ENCODE assay signal across 7 mouse cellular contexts in the genomic region with DNA sequence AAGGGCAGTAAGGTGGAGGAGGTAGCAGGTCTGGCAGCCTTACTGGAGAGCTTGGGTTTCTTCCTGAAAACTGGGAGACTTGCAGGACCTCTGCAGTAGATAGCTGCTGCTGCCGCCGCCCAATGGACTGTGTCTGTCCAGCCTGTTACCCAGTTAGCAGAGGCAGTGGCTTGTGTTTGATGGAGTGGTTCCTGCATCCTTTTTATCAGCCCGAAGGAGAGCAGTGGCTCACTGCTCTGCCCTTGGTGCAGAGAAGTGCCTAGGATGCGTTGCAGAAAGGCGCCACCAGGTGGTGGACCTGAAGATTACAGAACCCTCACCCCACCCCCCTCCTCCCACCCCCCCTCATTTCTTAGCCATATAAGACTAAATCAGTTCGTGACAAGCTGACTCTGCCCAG. TPM values are rescaled to one million over a fixed set of nuclear protein-coding genes. Genes with fewer than 3 reads are reported as not detected.
DNase-seq lines count a peak whose midpoint lies in the region; ATAC-seq and TF ChIP-seq lines count a peak whose summit lies in the region.

No protein-coding gene starts in this region.

- H3K9ac ChIP-seq in kidney, postnatal 0 days (ENCODE audit: low read depth, low read length), result no peak overlapping the region

- no peak overlapping the region for H3K4me3 ChIP-seq in kidney, postnatal 0 days (replicated peaks; ENCODE audit: low read depth, low read length)
- H3K4me3 ChIP-seq in thymus, adult 2 months (ENCODE audit: control insufficient read depth, insufficient read depth, low read length), result no peak overlapping the region

- 0 out of 2 replicates have a peak, but pooled peaks cover 3% of the 10 kb centered on the region for H3K36me3 ChIP-seq in kidney, postnatal 0 days (ENCODE audit: insufficient read depth, low read length)
- H3K36me3 ChIP-seq in thymus, adult 2 months (ENCODE audit: control insufficient read depth, insufficient read depth, low read length), result no peaks in the 10 kb centered on the region

- DNase-seq in ovary, postnatal 36 days (ENCODE audit: low spot score), result peak; percentile 53
- no peak for DNase-seq in ovary, adult 18-20 months (ENCODE audit: low spot score)
- peak; percentile 72 for DNase-seq in adrenal gland, adult 2 months
- DNase-seq in embryo, embryonic 9.5 days (ENCODE audit: extremely low spot score), result peak; percentile 45
- DNase-seq in kidney, postnatal 0 days (ENCODE audit: low spot score), result peak; percentile 76
- DNase-seq in thymus, adult 2 months, result peak; percentile 72

- no peak for TF ChIP-seq POLR2A in thymus, adult 2 months (IDR thresholded peaks at IDR 0.05; ENCODE audit: control insufficient read depth, extremely low read depth, insufficient read depth, low read length, poor library complexity)

- no peaks in the 10 kb centered on the region for H3K9me3 ChIP-seq in kidney, postnatal 0 days (replicated peaks; ENCODE audit: low read length)

- H3K27ac ChIP-seq in kidney, postnatal 0 days, result 0 out of 2 replicates have a peak overlapping the region, but pooled peaks have one; percentile 13
- no peak overlapping the region for H3K27ac ChIP-seq in thymus, adult 2 months (ENCODE audit: control insufficient read depth, insufficient read depth, low read length)

- no peaks in the 10 kb centered on the region for H3K27me3 ChIP-seq in kidney, postnatal 0 days (ENCODE audit: insufficient read depth, low read length)
- no peaks in the 10 kb centered on the region for H3K27me3 ChIP-seq in thymus, adult 2 months (ENCODE audit: control insufficient read depth, insufficient read depth, low read length)

- TF ChIP-seq CTCF in kidney, postnatal 0 days (IDR thresholded peaks at IDR 0.05; ENCODE audit: low read depth), result peak; percentile 66
- TF ChIP-seq CTCF in thymus, adult 2 months (IDR thresholded peaks at IDR 0.05; ENCODE audit: borderline replicate concordance, control insufficient read depth, extremely low read depth, insufficient read depth, low read length, poor library complexity), result 0 out of 2 replicates have a peak, but pooled peaks have one; percentile 50

- 0 out of 2 replicates have a peak, but pooled peaks have one; percentile 9 for ATAC-seq in kidney, postnatal 0 days (replicated peaks; ENCODE audit: low FRiP score, low read depth)
- ATAC-seq in megakaryocyte-erythroid progenitor cell, adult 5-6 weeks (replicated peaks; ENCODE audit: low FRiP score, low TSS enrichment, poor library complexity, severe bottlenecking), result peak; percentile 43; the same call in 1 of the 2 replicates

- peaks cover 40% of the 10 kb centered on the region for H3K4me1 ChIP-seq in kidney, postnatal 0 days (replicated peaks; ENCODE audit: insufficient read depth, low read length)
- H3K4me1 ChIP-seq in thymus, adult 2 months (replicated peaks; ENCODE audit: control insufficient read depth, insufficient read depth, low read length), result peaks cover 19% of the 10 kb centered on the region

- H3K4me2 ChIP-seq in kidney, postnatal 0 days (ENCODE audit: low read length), result no peak overlapping the region

- WGBS in kidney, postnatal 0 days, result 12% methylated on average over 6 of the region's 6 CpGs
- 24% methylated on average over 6 of the region's 6 CpGs for WGBS in thymus, adult 2 months

RNA-seq across cellular contexts. Expression of gene Stk40, which starts 10.2 kb away (rescaled TPM):
- total RNA-seq in adrenal gland, adult 2 months (2021), result 10 to 100 TPM; 43.0 to 56.0 TPM
- polyA plus RNA-seq in adrenal gland, adult 2 months (2012; rRNA removed), result 33.2 and 33.5 TPM in 2 replicates
- 27.1 and 28.7 TPM in 2 replicates for polyA plus RNA-seq in kidney, postnatal 0 days (2015; fragmentation: Nextera tagmentation; extraction: Ambion mirVana)
- 12.2 and 14.6 TPM in 2 replicates for total RNA-seq in megakaryocyte-erythroid progenitor cell, adult 5-6 weeks (2014; fragmentation: Nextera tagmentation)
- 10.0 and 11.7 TPM in 2 replicates for total RNA-seq in megakaryocyte-erythroid progenitor cell, adult 5-6 weeks (2017)
- 36.5 and 43.1 TPM in 2 replicates for polyA plus RNA-seq in thymus, adult 2 months (2012; rRNA removed)

RNA-seq across cellular contexts. Expression of gene Lsm10, which starts 17.5 kb away (rescaled TPM):
- 10 to 100 TPM; 23.4 to 30.7 TPM for total RNA-seq in adrenal gland, adult 2 months (2021)
- 29.3 and 32.5 TPM in 2 replicates for polyA plus RNA-seq in adrenal gland, adult 2 months (2012; rRNA removed)
- 58.5 and 59.0 TPM in 2 replicates for polyA plus RNA-seq in kidney, postnatal 0 days (2015; fragmentation: Nextera tagmentation; extraction: Ambion mirVana)
- total RNA-seq in megakaryocyte-erythroid progenitor cell, adult 5-6 weeks (2014; fragmentation: Nextera tagmentation), result 30.8 and 32.0 TPM in 2 replicates
- 10.5 and 16.7 TPM in 2 replicates for total RNA-seq in megakaryocyte-erythroid progenitor cell, adult 5-6 weeks (2017)
- 41.0 and 41.7 TPM in 2 replicates for polyA plus RNA-seq in thymus, adult 2 months (2012; rRNA removed)

RNA-seq across cellular contexts. Expression of gene Eva1b, which starts 33.6 kb away (rescaled TPM):
- total RNA-seq in adrenal gland, adult 2 months (2021), result 10 to 100 TPM; 13.3 to 35.0 TPM
- 111 and 156 TPM in 2 replicates for polyA plus RNA-seq in adrenal gland, adult 2 months (2012; rRNA removed)
- 130 and 149 TPM in 2 replicates for polyA plus RNA-seq in kidney, postnatal 0 days (2015; fragmentation: Nextera tagmentation; extraction: Ambion mirVana)
- total RNA-seq in megakaryocyte-erythroid progenitor cell, adult 5-6 weeks (2014; fragmentation: Nextera tagmentation), result not detected in 2 replicates
- 0.91 TPM in 1 of 2 replicates, not detected in the other for total RNA-seq in megakaryocyte-erythroid progenitor cell, adult 5-6 weeks (2017)
- polyA plus RNA-seq in thymus, adult 2 months (2012; rRNA removed), result 94.3 and 95.2 TPM in 2 replicates

RNA-seq across cellular contexts. Expression of gene Sh3d21, which starts 49.3 kb away (rescaled TPM):
- 1 to 10 TPM; 2.5 to 3.2 TPM for total RNA-seq in adrenal gland, adult 2 months (2021)
- 1.4 and 1.8 TPM in 2 replicates for polyA plus RNA-seq in adrenal gland, adult 2 months (2012; rRNA removed)
- polyA plus RNA-seq in kidney, postnatal 0 days (2015; fragmentation: Nextera tagmentation; extraction: Ambion mirVana), result 9.2 and 9.7 TPM in 2 replicates
- 0.72 TPM in 1 of 2 replicates, not detected in the other for total RNA-seq in megakaryocyte-erythroid progenitor cell, adult 5-6 weeks (2014; fragmentation: Nextera tagmentation)
- total RNA-seq in megakaryocyte-erythroid progenitor cell, adult 5-6 weeks (2017), result 1.1 TPM in 1 of 2 replicates, not detected in the other
- 0.75 and 1.2 TPM in 2 replicates for polyA plus RNA-seq in thymus, adult 2 months (2012; rRNA removed)

RNA-seq across cellular contexts. Expression of gene Oscp1, which starts 55.6 kb away (rescaled TPM):
- total RNA-seq in adrenal gland, adult 2 months (2021), result 10 to 100 TPM in 1 of 2 experiments, 1 to 10 TPM in 1; 9.5 to 10.9 TPM
- polyA plus RNA-seq in adrenal gland, adult 2 months (2012; rRNA removed), result 1.6 and 2.1 TPM in 2 replicates
- 13.6 and 16.2 TPM in 2 replicates for polyA plus RNA-seq in kidney, postnatal 0 days (2015; fragmentation: Nextera tagmentation; extraction: Ambion mirVana)
- total RNA-seq in megakaryocyte-erythroid progenitor cell, adult 5-6 weeks (2014; fragmentation: Nextera tagmentation), result 0.90 and 1.9 TPM in 2 replicates
- total RNA-seq in megakaryocyte-erythroid progenitor cell, adult 5-6 weeks (2017), result 0.91 and 22.0 TPM in 2 replicates
- 0.99 and 1.1 TPM in 2 replicates for polyA plus RNA-seq in thymus, adult 2 months (2012; rRNA removed)
